Comparison of ENCODE assay signal across 21 mouse cellular contexts in genomic region chr3:115782726-115783125, GRCm38 (mm10).
DNase-seq lines count a peak whose midpoint lies in the region; ATAC-seq and TF ChIP-seq lines count a peak whose summit lies in the region.
"Had no signal": no experiment of that assay in that cellular context is flagged by ENCODE, and none has a peak within 500 bp of the region (broad histone marks: within the 10 kb centered on the region; RNA-seq: fewer than 3 reads in every experiment).

No protein-coding gene starts in this region.

- TF ChIP-seq CTCF in gastrocnemius, adult 2 months (IDR thresholded peaks at IDR 0.05) = no peak

- H3K9me3 ChIP-seq in heart, embryonic 10.5 days = no peaks in the 10 kb centered on the region
- H3K9me3 ChIP-seq in midbrain, embryonic 10.5 days (replicated peaks) = no peaks in the 10 kb centered on the region
- H3K9me3 ChIP-seq in midbrain, embryonic 16.5 days (replicated peaks; ENCODE audit: control insufficient read depth, low read length, poor library complexity, severe bottlenecking) = no peaks in the 10 kb centered on the region
- no peaks in the 10 kb centered on the region for H3K9me3 ChIP-seq in hindbrain, embryonic 13.5 days
- H3K9me3 ChIP-seq: forebrain, embryonic 10.5 days; forebrain, embryonic 13.5 days; heart, embryonic 13.5 days; hindbrain, embryonic 12.5 days; intestine, embryonic 15.5 days had no signal

- no peak overlapping the region for H3K9ac ChIP-seq in midbrain, embryonic 16.5 days (ENCODE audit: low read depth, low read length)
- H3K9ac ChIP-seq in hindbrain, embryonic 13.5 days = no peak overlapping the region
- H3K9ac ChIP-seq: forebrain, embryonic 13.5 days; heart, embryonic 13.5 days; hindbrain, embryonic 12.5 days; intestine, embryonic 15.5 days had no signal

- ATAC-seq in midbrain, embryonic 16.5 days = no peak
- no peak for ATAC-seq in hindbrain, embryonic 13.5 days (ENCODE audit: low FRiP score)
- ATAC-seq: activated CD4-positive, CD25-positive, alpha-beta regulatory T cell, adult 4 months; forebrain, embryonic 13.5 days; forebrain, embryonic 16.5 days; hindbrain, embryonic 16.5 days; intestine, embryonic 15.5 days had no signal

- H3K4me2 ChIP-seq in midbrain, embryonic 16.5 days (ENCODE audit: low read length) = no peak overlapping the region
- H3K4me2 ChIP-seq in hindbrain, embryonic 13.5 days = no peak overlapping the region
- H3K4me2 ChIP-seq: forebrain, embryonic 13.5 days; heart, embryonic 13.5 days; hindbrain, embryonic 12.5 days; intestine, embryonic 15.5 days had no signal

- no peak overlapping the region for H3K4me3 ChIP-seq in gastrocnemius, adult 2 months
- H3K4me3 ChIP-seq in heart, embryonic 10.5 days = no peak overlapping the region
- no peak overlapping the region for H3K4me3 ChIP-seq in midbrain, embryonic 10.5 days
- no peak overlapping the region for H3K4me3 ChIP-seq in midbrain, embryonic 16.5 days (ENCODE audit: low read depth, low read length)
- H3K4me3 ChIP-seq in hindbrain, embryonic 13.5 days = no peak overlapping the region
- H3K4me3 ChIP-seq: forebrain, embryonic 10.5 days; forebrain, embryonic 13.5 days; heart, embryonic 13.5 days; hindbrain, embryonic 12.5 days; intestine, embryonic 15.5 days had no signal

- intact Hi-C loops in gastrocnemius, adult 2 months (cut with DNase I) = no loop called here
- intact Hi-C loops in heart, postnatal 25 days (cut with DNase I) = no loop called here

- H3K4me1 ChIP-seq in heart, embryonic 10.5 days = no peaks in the 10 kb centered on the region
- H3K4me1 ChIP-seq in midbrain, embryonic 10.5 days = peaks cover 4% of the 10 kb centered on the region; the same call in 1 of the 2 replicates
- peaks cover 2% of the 10 kb centered on the region; the same call in 1 of the 2 replicates for H3K4me1 ChIP-seq in midbrain, embryonic 16.5 days (ENCODE audit: control insufficient read depth, insufficient read depth, low read length)
- H3K4me1 ChIP-seq in hindbrain, embryonic 13.5 days (replicated peaks) = no peaks in the 10 kb centered on the region
- H3K4me1 ChIP-seq: intestine, embryonic 15.5 days had no signal

- H3K36me3 ChIP-seq in heart, embryonic 10.5 days = no peaks in the 10 kb centered on the region
- no peaks in the 10 kb centered on the region for H3K36me3 ChIP-seq in midbrain, embryonic 10.5 days
- H3K36me3 ChIP-seq in midbrain, embryonic 16.5 days (ENCODE audit: control insufficient read depth, insufficient read depth, low read length) = no peaks in the 10 kb centered on the region
- no peaks in the 10 kb centered on the region for H3K36me3 ChIP-seq in hindbrain, embryonic 13.5 days
- H3K36me3 ChIP-seq: forebrain, embryonic 10.5 days; heart, embryonic 13.5 days; hindbrain, embryonic 12.5 days; intestine, embryonic 15.5 days had no signal

- H3K27me3 ChIP-seq in heart, embryonic 10.5 days (ENCODE audit: insufficient read depth, poor library complexity, severe bottlenecking) = no peaks in the 10 kb centered on the region
- H3K27me3 ChIP-seq in midbrain, embryonic 10.5 days (ENCODE audit: low read depth, poor library complexity, severe bottlenecking) = no peaks in the 10 kb centered on the region
- no peaks in the 10 kb centered on the region for H3K27me3 ChIP-seq in midbrain, embryonic 16.5 days (ENCODE audit: control insufficient read depth, insufficient read depth, low read depth, low read length)
- H3K27me3 ChIP-seq in hindbrain, embryonic 13.5 days = no peaks in the 10 kb centered on the region
- H3K27me3 ChIP-seq: forebrain, embryonic 13.5 days; heart, embryonic 13.5 days; hindbrain, embryonic 12.5 days; intestine, embryonic 15.5 days had no signal

- no peak for DNase-seq in gastrocnemius, adult 2 months
- DNase-seq in gastrocnemius, adult 8-10 months (ENCODE audit: low spot score in 2 of 2) = no peak
- DNase-seq in heart, embryonic 10.5 days (ENCODE audit: low spot score) = peak; percentile 54
- no peak for DNase-seq in heart, postnatal 25 days (ENCODE audit: low spot score)
- DNase-seq in midbrain, embryonic 10.5 days (ENCODE audit: low spot score) = no peak
- DNase-seq: adrenal gland, adult 8-10 months; adrenal gland, postnatal 25 days; cerebellum, adult 18-20 months; cerebellum, adult 9-10 months; cerebellum, postnatal 14 days; gastrocnemius, postnatal 25 days had no signal

- peak overlapping the region; percentile 28; the same call in 1 of the 2 replicates for H3K27ac ChIP-seq in gastrocnemius, adult 2 months
- no peak overlapping the region; the same call in 1 of the 2 replicates for H3K27ac ChIP-seq in heart, embryonic 10.5 days
- 0 out of 2 replicates have a peak overlapping the region, but pooled peaks have one; percentile 28 for H3K27ac ChIP-seq in midbrain, embryonic 10.5 days (replicated peaks)
- no peak overlapping the region for H3K27ac ChIP-seq in midbrain, embryonic 16.5 days (ENCODE audit: low read length)
- no peak overlapping the region for H3K27ac ChIP-seq in hindbrain, embryonic 13.5 days
- H3K27ac ChIP-seq: forebrain, embryonic 10.5 days; forebrain, embryonic 13.5 days; heart, embryonic 13.5 days; hindbrain, embryonic 12.5 days; intestine, embryonic 15.5 days had no signal

Comparison
In these comparisons a context has a peak if more than half of its experiments do, and no peak if none do; other contexts are left out.
1. H3K27ac ChIP-seq: peak in gastrocnemius, adult 2 months (single experiment) and midbrain, embryonic 10.5 days (single experiment); none in heart, embryonic 10.5 days (single experiment), midbrain, embryonic 16.5 days (single experiment) and hindbrain, embryonic 13.5 days (single experiment).